Mouse (Mus musculus): ENCODE data around the gene Birc6. TPM values are rescaled to one million over a fixed set of nuclear protein-coding genes. Genes with fewer than 3 reads are reported as not detected.

The Birc6 gene
- polyA plus RNA-seq (2012; fragmentation: generic; extraction: Trizol): 25.5 TPM
- long read RNA-seq, experiment 1, partial matches to known transcripts: 3 of 16 reads
- long read RNA-seq, experiment 1, other reads (novel, unspliced or antisense): 13 of 16 reads
- long read RNA-seq, experiment 2, partial matches to known transcripts: 26 of 43 reads
- long read RNA-seq, experiment 2, other reads (novel, unspliced or antisense): 17 of 43 reads

GRCm38 (mm10) chr17:74527729-74528607, at the start of gene Birc6:
Gene Birc6 (plus strand): TSS chr17:74528295.
- Histone ChIP-seq H3K27me3 (ENCODE audit: control insufficient read depth, insufficient read depth, insufficient read length) (no peaks in the 10 kb centered on the region), H3K4me3 (ENCODE audit: insufficient read depth, poor library complexity, severe bottlenecking) (peak within 1 kb of the TSS; percentile 99), H3K79me3 (ENCODE audit: low read depth) (peaks cover 43% of the 10 kb centered on the region), H3K36me3 (ENCODE audit: control insufficient read depth, insufficient read depth) (no peaks in the 10 kb centered on the region), H3K79me2 (ENCODE audit: control insufficient read depth, insufficient read depth) (peaks cover 47% of the 10 kb centered on the region), H3ac (ENCODE audit: control insufficient read depth, insufficient read length, low read depth) (peak within 1 kb of the TSS; percentile 92)
- TF ChIP-seq FOSL1 (IDR thresholded peaks at IDR 0.05; ENCODE audit: insufficient read depth, low read length, poor library complexity, severe bottlenecking) (no peak), CEBPB (IDR thresholded peaks at IDR 0.05; ENCODE audit: low read depth) (no peak), MYOD1 (IDR thresholded peaks at IDR 0.05; ENCODE audit: control insufficient read depth, insufficient read length, low read depth) (no peak), CTCF (IDR thresholded peaks at IDR 0.05; ENCODE audit: control insufficient read depth, insufficient read depth, insufficient read length) (no peak), USF1 (IDR thresholded peaks at IDR 0.05; ENCODE audit: low read depth) (no peak), MAX (IDR thresholded peaks at IDR 0.05) (peak; percentile 98), MYOG (IDR thresholded peaks at IDR 0.05; ENCODE audit: control insufficient read depth, extremely low read depth, insufficient read length) (no peak)

GRCm38 (mm10) chr17:74480361-74481069, 47.6 kb upstream of the Birc6 start:
- no peak for TF ChIP-seq MAX (IDR thresholded peaks at IDR 0.05)
- TF ChIP-seq MYOD1 (IDR thresholded peaks at IDR 0.05; ENCODE audit: control insufficient read depth, insufficient read length, low read depth): peak; percentile 53
- TF ChIP-seq CTCF (IDR thresholded peaks at IDR 0.05; ENCODE audit: control insufficient read depth, insufficient read depth, insufficient read length): no peak
- Histone ChIP-seq H3K4me3 (ENCODE audit: insufficient read depth, poor library complexity, severe bottlenecking) (no peak overlapping the region), H3K36me3 (ENCODE audit: control insufficient read depth, insufficient read depth) (no peaks in the 10 kb centered on the region), H3K79me3 (ENCODE audit: low read depth) (no peaks in the 10 kb centered on the region), H3K27me3 (ENCODE audit: control insufficient read depth, insufficient read depth, insufficient read length) (no peaks in the 10 kb centered on the region), H3K79me2 (ENCODE audit: control insufficient read depth, insufficient read depth) (no peaks in the 10 kb centered on the region), H3ac (ENCODE audit: control insufficient read depth, insufficient read length, low read depth) (no peak overlapping the region)

DNA sequence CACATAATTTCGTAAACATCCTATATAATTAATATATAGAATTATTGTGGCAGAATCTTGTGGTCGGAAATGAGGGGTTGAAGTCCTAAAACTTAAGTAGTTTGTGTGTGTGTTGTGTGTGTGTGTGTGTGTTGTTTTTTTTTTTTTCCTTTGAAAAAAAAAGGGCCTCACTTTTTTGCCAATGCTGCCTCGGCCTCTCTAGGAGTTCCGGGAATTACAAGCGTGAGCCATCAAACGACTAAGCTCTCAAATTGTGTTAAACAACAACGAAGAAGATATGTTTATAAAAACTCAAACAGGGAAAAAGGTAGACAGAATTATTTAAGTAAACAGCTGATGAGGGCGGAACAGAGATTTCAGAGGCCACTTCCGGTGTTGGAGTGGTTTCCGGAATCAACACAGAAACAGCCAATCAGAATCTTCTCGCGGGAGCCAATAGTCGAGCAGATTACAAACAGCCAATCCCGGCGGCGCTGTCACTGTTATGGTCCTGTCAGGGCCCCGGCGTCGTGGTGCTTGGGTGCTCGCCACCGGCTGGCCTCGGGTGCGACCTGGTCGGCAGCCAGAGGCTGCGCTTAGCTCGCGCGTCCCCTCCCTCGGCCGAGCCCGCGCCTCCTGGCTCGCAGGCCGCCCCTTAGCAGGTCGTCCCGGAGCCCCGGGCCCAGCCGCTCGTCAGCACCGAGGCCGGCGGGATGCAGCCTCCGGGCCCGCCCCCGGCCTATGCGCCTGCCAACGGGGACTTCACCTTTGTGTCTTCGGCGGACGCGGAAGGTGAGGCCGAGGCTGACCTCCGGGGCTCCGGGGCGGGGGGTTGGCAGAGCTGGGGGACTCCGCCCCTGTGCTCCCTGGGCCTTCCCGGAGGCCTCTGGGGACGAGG, 38.8 kb upstream of the Birc6 start, which contains the start of gene Yipf4:
Gene Yipf4, plus strand, starts transcription at position 470 of the 877 bp plus-strand sequence.
- Histone ChIP-seq H3K27me3 (ENCODE audit: control insufficient read depth, insufficient read depth, insufficient read length) (no peaks in the 10 kb centered on the region), H3ac (ENCODE audit: control insufficient read depth, insufficient read length, low read depth) (peak within 1 kb of the TSS; percentile 85), H3K4me3 (ENCODE audit: insufficient read depth, poor library complexity, severe bottlenecking) (peak within 1 kb of the TSS; percentile 82), H3K79me3 (ENCODE audit: low read depth) (peaks cover 12% of the 10 kb centered on the region), H3K79me2 (ENCODE audit: control insufficient read depth, insufficient read depth) (peaks cover 16% of the 10 kb centered on the region), H3K36me3 (ENCODE audit: control insufficient read depth, insufficient read depth) (peaks cover 20% of the 10 kb centered on the region)
- TF ChIP-seq CTCF (IDR thresholded peaks at IDR 0.05; ENCODE audit: control insufficient read depth, insufficient read depth, insufficient read length) (no peak), MAX (IDR thresholded peaks at IDR 0.05) (peak; percentile 45), USF1 (IDR thresholded peaks at IDR 0.05; ENCODE audit: low read depth) (no peak)

GRCm38 (mm10) chr17:74489901-74490220, 38.2 kb upstream of the Birc6 start:
- TF ChIP-seq USF1 (IDR thresholded peaks at IDR 0.05; ENCODE audit: low read depth) (no peak), CEBPB (IDR thresholded peaks at IDR 0.05; ENCODE audit: low read depth) (no peak), MYOD1 (IDR thresholded peaks at IDR 0.05; ENCODE audit: control insufficient read depth, insufficient read length, low read depth) (no peak), FOSL1 (IDR thresholded peaks at IDR 0.05; ENCODE audit: insufficient read depth, low read length, poor library complexity, severe bottlenecking) (no peak), MAX (IDR thresholded peaks at IDR 0.05) (no peak), CTCF (IDR thresholded peaks at IDR 0.05; ENCODE audit: control insufficient read depth, insufficient read depth, insufficient read length) (no peak)
- Histone ChIP-seq H3K4me3 (ENCODE audit: insufficient read depth, poor library complexity, severe bottlenecking) (peak overlapping the region; percentile 82), H3K27me3 (ENCODE audit: control insufficient read depth, insufficient read depth, insufficient read length) (no peaks in the 10 kb centered on the region), H3K79me2 (ENCODE audit: control insufficient read depth, insufficient read depth) (peaks cover 16% of the 10 kb centered on the region), H3K79me3 (ENCODE audit: low read depth) (peaks cover 12% of the 10 kb centered on the region), H3K36me3 (ENCODE audit: control insufficient read depth, insufficient read depth) (peaks cover 26% of the 10 kb centered on the region), H3ac (ENCODE audit: control insufficient read depth, insufficient read length, low read depth) (peak overlapping the region; percentile 85)

DNA sequence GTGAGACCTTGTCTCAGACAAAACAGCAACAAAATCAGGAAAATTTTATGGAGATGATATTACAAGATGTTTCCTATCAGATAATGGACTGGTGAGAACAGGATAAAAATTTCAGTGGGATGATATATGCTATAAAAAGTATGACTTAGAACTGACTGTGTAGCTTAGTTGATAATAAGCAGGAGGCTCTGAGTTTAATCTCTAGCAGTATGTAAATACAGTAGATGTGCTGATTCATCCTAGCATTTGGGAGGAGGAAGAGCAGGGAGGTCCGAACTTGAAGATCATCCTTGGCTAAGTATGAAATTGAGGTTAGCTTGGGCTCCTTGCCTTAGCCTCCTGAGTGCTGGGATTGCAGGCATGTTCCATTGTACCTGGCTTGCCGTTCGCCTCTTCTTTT, 36.5 kb upstream of the Birc6 start:
- Histone ChIP-seq H3K79me2 (ENCODE audit: control insufficient read depth, insufficient read depth) (peaks cover 16% of the 10 kb centered on the region), H3ac (ENCODE audit: control insufficient read depth, insufficient read length, low read depth) (no peak overlapping the region), H3K79me3 (ENCODE audit: low read depth) (peaks cover 12% of the 10 kb centered on the region), H3K36me3 (ENCODE audit: control insufficient read depth, insufficient read depth) (peaks cover 37% of the 10 kb centered on the region), H3K4me3 (ENCODE audit: insufficient read depth, poor library complexity, severe bottlenecking) (no peak overlapping the region), H3K27me3 (ENCODE audit: control insufficient read depth, insufficient read depth, insufficient read length) (no peaks in the 10 kb centered on the region)
- TF ChIP-seq MYOG (IDR thresholded peaks at IDR 0.05; ENCODE audit: control insufficient read depth, extremely low read depth, insufficient read length): no peak
- no peak for TF ChIP-seq USF1 (IDR thresholded peaks at IDR 0.05; ENCODE audit: low read depth)
- TF ChIP-seq MYOD1 (IDR thresholded peaks at IDR 0.05; ENCODE audit: control insufficient read depth, insufficient read length, low read depth): no peak
- TF ChIP-seq CEBPB (IDR thresholded peaks at IDR 0.05; ENCODE audit: low read depth): no peak
- TF ChIP-seq CTCF (IDR thresholded peaks at IDR 0.05; ENCODE audit: control insufficient read depth, insufficient read depth, insufficient read length): no peak
- no peak for TF ChIP-seq MAX (IDR thresholded peaks at IDR 0.05)
- no peak for TF ChIP-seq FOSL1 (IDR thresholded peaks at IDR 0.05; ENCODE audit: insufficient read depth, low read length, poor library complexity, severe bottlenecking)
